Mouse (Mus musculus): ENCODE data around the gene Tmeff2.

The Tmeff2 gene

GRCm38 (mm10) chr1:51216292-51217050 lies 316.0 kb downstream of the Tmeff2 start:
- DNase-seq (ENCODE audit: low read depth): no peak

- no peak for DNase-seq (ENCODE audit: low read depth)
These were observed 316.8 kb downstream of the Tmeff2 start for GRCm38 (mm10) chr1:51217227-51217626.

GRCm38 (mm10) chr1:51225156-51225555 lies 324.7 kb downstream of the Tmeff2 start:
- no peak for DNase-seq (ENCODE audit: low read depth)
